In the genomic region with DNA sequence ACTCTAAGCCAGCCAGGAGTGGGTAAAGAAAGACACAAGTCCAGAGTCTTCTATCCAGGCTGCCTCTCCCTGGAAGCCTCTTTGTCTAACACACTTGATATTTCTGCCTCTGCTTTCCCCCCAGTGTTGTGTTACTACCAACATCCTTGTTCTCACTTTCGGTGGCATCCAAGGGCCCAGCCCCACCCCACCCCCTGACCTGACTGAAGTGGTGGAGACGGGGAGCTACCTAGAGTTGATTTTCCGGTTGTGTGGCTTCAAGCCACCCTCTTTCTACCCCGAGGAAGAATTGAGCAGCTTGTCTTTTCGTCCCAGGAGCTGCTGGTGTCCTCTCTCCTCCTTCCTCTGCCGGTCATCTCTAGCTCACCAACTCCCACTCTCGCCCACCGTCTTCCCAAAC, we compare ENCODE assay signal across 13 mouse cellular contexts. TPM values are rescaled to one million over a fixed set of nuclear protein-coding genes. Genes with fewer than 3 reads are reported as not detected.
DNase-seq lines count a peak whose midpoint lies in the region; ATAC-seq and TF ChIP-seq lines count a peak whose summit lies in the region.
"Had no signal": no experiment of that assay in that cellular context is flagged by ENCODE, and none has a peak within 500 bp of the region (broad histone marks: within the 10 kb centered on the region; RNA-seq: fewer than 3 reads in every experiment).

No protein-coding gene starts in this region.

- peak overlapping the region; percentile 62 for H3K27ac ChIP-seq in heart, postnatal 0 days (ENCODE audit: low read depth)
- no peak overlapping the region for H3K27ac ChIP-seq in heart, adult 2 months
- H3K27ac ChIP-seq in stomach, embryonic 16.5 days (ENCODE audit: low read length): peak overlapping the region; percentile 95
- no peak overlapping the region for H3K27ac ChIP-seq in midbrain, postnatal 0 days (ENCODE audit: low read depth, low read length)
- H3K27ac ChIP-seq: hindbrain, embryonic 14.5 days; neural tube, embryonic 15.5 days had no signal

- H3K4me3 ChIP-seq in heart, postnatal 0 days (ENCODE audit: low read depth, low read length): no peak overlapping the region
- H3K4me3 ChIP-seq in heart, adult 2 months: no peak overlapping the region
- H3K4me3 ChIP-seq in stomach, embryonic 16.5 days (replicated peaks; ENCODE audit: low read length): no peak overlapping the region; the same call in 1 of the 2 replicates
- no peak overlapping the region for H3K4me3 ChIP-seq in midbrain, postnatal 0 days (ENCODE audit: low read depth, low read length)
- H3K4me3 ChIP-seq: neural tube, embryonic 15.5 days had no signal

- H3K9ac ChIP-seq in heart, postnatal 0 days (replicated peaks; ENCODE audit: low read depth, low read length): no peak overlapping the region
- no peak overlapping the region for H3K9ac ChIP-seq in heart, adult 2 months (ENCODE audit: low read depth, low read length)
- H3K9ac ChIP-seq in stomach, embryonic 16.5 days (ENCODE audit: low read length): peak overlapping the region; percentile 51
- no peak overlapping the region for H3K9ac ChIP-seq in midbrain, postnatal 0 days (replicated peaks; ENCODE audit: low read length, poor library complexity, severe bottlenecking)
- H3K9ac ChIP-seq: hindbrain, embryonic 14.5 days; neural tube, embryonic 15.5 days had no signal

- H3K4me2 ChIP-seq in heart, postnatal 0 days (ENCODE audit: low read depth, low read length): no peak overlapping the region
- H3K4me2 ChIP-seq in stomach, embryonic 16.5 days (ENCODE audit: low read depth, low read length): peak overlapping the region; percentile 45
- no peak overlapping the region for H3K4me2 ChIP-seq in midbrain, postnatal 0 days (ENCODE audit: low read depth, low read length, poor library complexity, severe bottlenecking)
- H3K4me2 ChIP-seq: hindbrain, embryonic 14.5 days; neural tube, embryonic 15.5 days had no signal

- H3K36me3 ChIP-seq in heart, postnatal 0 days (replicated peaks; ENCODE audit: control insufficient read depth, insufficient read depth, low read length): peaks cover 6% of the 10 kb centered on the region; the same call in 1 of the 2 replicates
- H3K36me3 ChIP-seq in heart, adult 2 months (ENCODE audit: control insufficient read depth, insufficient read depth, low read length): peaks cover 11% of the 10 kb centered on the region
- H3K36me3 ChIP-seq in stomach, embryonic 16.5 days (ENCODE audit: control insufficient read depth, insufficient read depth, low read length): no peaks in the 10 kb centered on the region
- no peaks in the 10 kb centered on the region for H3K36me3 ChIP-seq in midbrain, postnatal 0 days (ENCODE audit: insufficient read depth, low read length)
- H3K36me3 ChIP-seq: neural tube, embryonic 15.5 days had no signal

- 72% methylated on average over 8 of the region's 8 CpGs for WGBS in heart, postnatal 0 days
- 71% methylated on average over 8 of the region's 8 CpGs for WGBS in heart, adult 2 months
- WGBS in stomach, embryonic 16.5 days: 69% methylated on average over 8 of the region's 8 CpGs
- 97% methylated on average over 8 of the region's 8 CpGs for WGBS in midbrain, postnatal 0 days

- intact Hi-C loops in heart, adult 2 months (cut with DNase I): loop anchor here (1.0 kb wide), 1 partner anchor 9 kb away; no protein-coding TSS in a partner anchor

- peaks cover 10% of the 10 kb centered on the region for H3K79me2 ChIP-seq in heart, adult 2 months (replicated peaks; ENCODE audit: control insufficient read depth, insufficient read depth, low read length)

- no peak for ATAC-seq in heart, postnatal 0 days (ENCODE audit: insufficient read depth, low read depth)
- ATAC-seq in inflammation-experienced regulatory T-cells, adult 6 months: peak; percentile 62
- ATAC-seq in stomach, embryonic 16.5 days (ENCODE audit: insufficient read depth, low FRiP score): peak; percentile 75
- no peak for ATAC-seq in midbrain, postnatal 0 days (ENCODE audit: low FRiP score)

- no peaks in the 10 kb centered on the region for H3K27me3 ChIP-seq in heart, postnatal 0 days (ENCODE audit: control insufficient read depth, insufficient read depth, low read length)
- H3K27me3 ChIP-seq in heart, adult 2 months (ENCODE audit: control insufficient read depth, insufficient read depth, low read length): no peaks in the 10 kb centered on the region
- no peaks in the 10 kb centered on the region for H3K27me3 ChIP-seq in stomach, embryonic 16.5 days (ENCODE audit: control insufficient read depth, insufficient read depth, low read length)
- H3K27me3 ChIP-seq in midbrain, postnatal 0 days (ENCODE audit: insufficient read depth, low read length): no peaks in the 10 kb centered on the region
- H3K27me3 ChIP-seq: neural tube, embryonic 15.5 days had no signal

- TF ChIP-seq POLR2A in heart, adult 2 months (IDR thresholded peaks at IDR 0.05; ENCODE audit: insufficient read depth, low read depth, low read length): no peak

- H3K4me1 ChIP-seq in heart, postnatal 0 days (ENCODE audit: control insufficient read depth, insufficient read depth): peaks cover 58% of the 10 kb centered on the region
- H3K4me1 ChIP-seq in heart, adult 2 months (ENCODE audit: control insufficient read depth, insufficient read depth, low read length): peaks cover 37% of the 10 kb centered on the region
- H3K4me1 ChIP-seq in stomach, embryonic 16.5 days (ENCODE audit: control insufficient read depth, insufficient read depth, low read length): peaks cover 38% of the 10 kb centered on the region
- H3K4me1 ChIP-seq in midbrain, postnatal 0 days (ENCODE audit: insufficient read depth, low read length): peaks cover 6% of the 10 kb centered on the region; the same call in 1 of the 2 replicates

- no peak for TF ChIP-seq EP300 in heart, postnatal 0 days (IDR thresholded peaks at IDR 0.05; ENCODE audit: low read depth)
- TF ChIP-seq EP300 in heart, adult 2 months (IDR thresholded peaks at IDR 0.05; ENCODE audit: insufficient read depth, low read depth, low read length): no peak

- DNase-seq in heart, postnatal 0 days (ENCODE audit: low spot score): no peak
- DNase-seq in heart, adult 2 months: no peak
- peak; percentile 59 for DNase-seq in thymus, postnatal 0 days (ENCODE audit: low spot score)
- DNase-seq in thymus, postnatal 10 days (ENCODE audit: low spot score in 2 of 2): no peak
- DNase-seq in kidney, postnatal 14 days: no peak
- no peak for DNase-seq in midbrain, postnatal 0 days (ENCODE audit: low spot score)
- DNase-seq: cerebellum, postnatal 10 days; kidney, postnatal 10 days; left cerebral cortex, postnatal 4 days had no signal

- H3K9me3 ChIP-seq in heart, postnatal 0 days (replicated peaks; ENCODE audit: control insufficient read depth, low read length): no peaks in the 10 kb centered on the region
- no peaks in the 10 kb centered on the region for H3K9me3 ChIP-seq in stomach, embryonic 16.5 days (replicated peaks; ENCODE audit: control insufficient read depth, low read length)
- no peaks in the 10 kb centered on the region for H3K9me3 ChIP-seq in midbrain, postnatal 0 days (ENCODE audit: low read length)
- H3K9me3 ChIP-seq: neural tube, embryonic 15.5 days had no signal

- no peak for TF ChIP-seq CTCF in heart, postnatal 0 days (IDR thresholded peaks at IDR 0.05; ENCODE audit: low read depth)
- TF ChIP-seq CTCF in heart, adult 2 months (IDR thresholded peaks at IDR 0.05): no peak
- TF ChIP-seq CTCF in midbrain, postnatal 0 days (IDR thresholded peaks at IDR 0.05): no peak

RNA-seq across cellular contexts. Expression of a gene that starts 38.0 kb away (rescaled TPM):
- total RNA-seq in heart, postnatal 0 days (2014; rRNA removed; ENCODE audit: low replicate concordance): 288 and 337 TPM in 2 replicates
- 136 and 137 TPM in 2 replicates for polyA plus RNA-seq in heart, postnatal 0 days (2015; fragmentation: Nextera tagmentation; extraction: Ambion mirVana)
- 100 to 1,000 TPM; 221 to 258 TPM for total RNA-seq in heart, adult 2 months (2021)
- polyA plus RNA-seq in heart, adult 2 months (2012; rRNA removed): 91.1 and 133 TPM in 2 replicates
- polyA plus RNA-seq in thymus, postnatal 0 days (2015; fragmentation: Nextera tagmentation; extraction: Ambion mirVana): 81.9 and 91.2 TPM in 2 replicates
- polyA plus RNA-seq in inflammation-experienced regulatory T-cells, adult 6 months (2017; shearing (Covaris generic)): 10 to 100 TPM; 42.4 to 57.5 (median 51.7) TPM
- 131 and 136 TPM in 2 replicates for polyA plus RNA-seq in stomach, embryonic 16.5 days (2015; fragmentation: Nextera tagmentation; extraction: Ambion mirVana)
- 40.4 and 41.4 TPM in 2 replicates for total RNA-seq in midbrain, postnatal 0 days (2014; rRNA removed)
- polyA plus RNA-seq in midbrain, postnatal 0 days (2015; fragmentation: Nextera tagmentation; extraction: Ambion mirVana): 19.5 and 20.4 TPM in 2 replicates

Comparison
In these comparisons a context has a peak if more than half of its experiments do, and no peak if none do; other contexts are left out.
1. H3K27ac ChIP-seq: peak in heart, postnatal 0 days (single experiment) and stomach, embryonic 16.5 days (single experiment); none in heart, adult 2 months (single experiment) and midbrain, postnatal 0 days (single experiment).
2. ATAC-seq: peak in inflammation-experienced regulatory T-cells, adult 6 months (single experiment) and stomach, embryonic 16.5 days (single experiment); none in heart, postnatal 0 days (single experiment) and midbrain, postnatal 0 days (single experiment).